Mouse (Mus musculus) erythroblast, embryonic 14.5 days (primary cell): Measurements from ENCODE around the gene Poll.

ENCODE experiments used
- GATA1 ChIP-seq: IDR thresholded peaks from 2 replicates; pipeline ENCODE4 v1.6.1; 2012; ENCODE audit warnings: low read length, inconsistent platforms, mixed read lengths
- TAL1 ChIP-seq: IDR thresholded peaks from 3 replicates; pipeline ENCODE4 v1.6.1; 2012; ENCODE audit warnings: low read length, inconsistent platforms, mixed read lengths

GRCm38 (mm10) chr19:45578976-45579375 is 18.6 kb upstream of the Poll start:
- TF ChIP-seq TAL1 (no peak), GATA1 (no peak)
